Mouse (Mus musculus): Measurements from ENCODE around the gene Cyp4f13. TPM values are rescaled to one million over a fixed set of nuclear protein-coding genes. Genes with fewer than 3 reads are reported as not detected.
A peak's percentile ranks its signal among the peaks of the same experiment; 100 is the strongest.

Cyp4f13 gene
- total RNA-seq, 2 experiments from 2014 or later: 13.3 to 15.1 TPM

- peak; percentile 9 to 15 for DNase-seq (ENCODE audit: low spot score in 2 of 2)
- intact Hi-C loops (cut with DNase I): no loop called here
Measured at GRCm38 (mm10) chr17:32917131-32917530, 30.1 kb downstream of the Cyp4f13 start, which contains the start of gene Cyp4f14. Gene Cyp4f14 (minus strand): TSS chr17:32917342.

- intact Hi-C loops (cut with DNase I): no loop called here
- DNase-seq (ENCODE audit: low spot score in 2 of 2): no peak
Measured at GRCm38 (mm10) chr17:32916075-32916474, 31.1 kb downstream of the Cyp4f13 start.

GRCm38 (mm10) chr17:32906172-32906571 lies 41.0 kb downstream of the Cyp4f13 start:
- intact Hi-C loops (cut with DNase I): loop anchor here (5.0 kb wide), 1 partner anchor 41 kb away; the partner anchor contains the start of gene Cyp4f13
- no peak for DNase-seq (ENCODE audit: low spot score in 2 of 2)

- intact Hi-C loops (cut with DNase I): loop anchor here (5.0 kb wide), 1 partner anchor 42 kb away; the partner anchor contains the start of gene Cyp4f13
- peak in 1 of 2 experiments; percentile 23 for DNase-seq (ENCODE audit: low spot score in 2 of 2)
Measured at GRCm38 (mm10) chr17:32905239-32905638, 42.0 kb downstream of the Cyp4f13 start.

- no peak for DNase-seq (ENCODE audit: low spot score in 2 of 2)
- intact Hi-C loops (cut with DNase I): no loop called here
Measured at GRCm38 (mm10) chr17:32904414-32904813, 42.8 kb downstream of the Cyp4f13 start.

GRCm38 (mm10) chr17:32901751-32902525 lies 45.3 kb downstream of the Cyp4f13 start:
- DNase-seq (ENCODE audit: low spot score in 2 of 2): no peak
- intact Hi-C loops (cut with DNase I): no loop called here

- intact Hi-C loops (cut with DNase I): no loop called here
- DNase-seq (ENCODE audit: low spot score in 2 of 2): no peak
Measured at GRCm38 (mm10) chr17:32895421-32895820, 51.8 kb downstream of the Cyp4f13 start.

- intact Hi-C loops (cut with DNase I): no loop called here
- DNase-seq (ENCODE audit: low spot score in 2 of 2): no peak
Measured at GRCm38 (mm10) chr17:32893901-32894300, 53.3 kb downstream of the Cyp4f13 start.

GRCm38 (mm10) chr17:32891239-32892180 lies 55.7 kb downstream of the Cyp4f13 start, which contains the start of gene Zfp870:
Gene Zfp870 (minus strand): TSS chr17:32891642.
- intact Hi-C loops (cut with DNase I): no loop called here
- peak; percentile 91 to 96 for DNase-seq (ENCODE audit: low spot score in 2 of 2)

GRCm38 (mm10) chr17:32890852-32891238 lies 56.4 kb downstream of the Cyp4f13 start:
- peak in 1 of 2 experiments; percentile 3 for DNase-seq (ENCODE audit: low spot score in 2 of 2)
- intact Hi-C loops (cut with DNase I): no loop called here

GRCm38 (mm10) chr17:32889611-32890010 lies 57.6 kb downstream of the Cyp4f13 start:
- no peak for DNase-seq (ENCODE audit: low spot score in 2 of 2)
- intact Hi-C loops (cut with DNase I): no loop called here

GRCm38 (mm10) chr17:32880320-32881218 lies 66.6 kb downstream of the Cyp4f13 start:
- intact Hi-C loops (cut with DNase I): no loop called here
- no peak for DNase-seq (ENCODE audit: low spot score in 2 of 2)

- intact Hi-C loops (cut with DNase I): no loop called here
- no peak for DNase-seq (ENCODE audit: low spot score in 2 of 2)
Measured at GRCm38 (mm10) chr17:32878773-32879172, 68.4 kb downstream of the Cyp4f13 start.

- no peak for DNase-seq (ENCODE audit: low spot score in 2 of 2)
- intact Hi-C loops (cut with DNase I): no loop called here
Measured at GRCm38 (mm10) chr17:32877471-32878171, 69.6 kb downstream of the Cyp4f13 start.

Other genes starting within 250 kb of the Cyp4f13 start
- gene Zfp871, start 159.1 kb downstream of the Cyp4f13 start, total RNA-seq (2021): 10 to 100 TPM; 74.4 to 87.0 TPM
- gene Zfp811, start 137.5 kb downstream of the Cyp4f13 start, total RNA-seq (2021): 1 to 10 TPM; 8.0 to 8.5 TPM
- gene Zfp799, start 117.1 kb downstream of the Cyp4f13 start, total RNA-seq (2021): 10 to 100 TPM; 21.5 to 22.4 TPM
- 1 to 10 TPM; 8.0 to 8.3 TPM for gene Zfp870, start 55.8 kb downstream of the Cyp4f13 start, total RNA-seq (2021)
- gene Cyp4f14, start 30.1 kb downstream of the Cyp4f13 start, total RNA-seq (2021): 1 to 10 TPM; 3.3 to 3.4 TPM
- gene Zfp472, start 18.4 kb upstream of the Cyp4f13 start, total RNA-seq (2021): 1 to 10 TPM; 3.1 to 3.4 TPM
- gene Zfp952, start 45.7 kb upstream of the Cyp4f13 start, total RNA-seq (2021): 10 to 100 TPM; 13.6 to 14.6 TPM
- 10 to 100 TPM; 15.8 to 17.6 TPM for gene Zfp763, start 86.0 kb upstream of the Cyp4f13 start, total RNA-seq (2021)
- not detected for gene 4921501E09Rik, start 120.7 kb upstream of the Cyp4f13 start, total RNA-seq (2021)
- gene Zfp563, start 141.9 kb upstream of the Cyp4f13 start, total RNA-seq (2021): 10 to 100 TPM; 15.6 to 16.5 TPM
- 1 to 10 TPM; 1.5 to 1.6 TPM for gene Morc2b, start 192.3 kb upstream of the Cyp4f13 start, total RNA-seq (2021)
- not detected for gene Olfr55, start 221.0 kb upstream of the Cyp4f13 start, total RNA-seq (2021)
- not detected for gene Olfr239, start 243.9 kb upstream of the Cyp4f13 start, total RNA-seq (2021)